Mouse (Mus musculus): Measurements from ENCODE around the gene St6galnac3. TPM values are rescaled to one million over a fixed set of nuclear protein-coding genes. Genes with fewer than 3 reads are reported as not detected.

The St6galnac3 gene
- polyA plus RNA-seq, 1 experiment = not detected

DNA sequence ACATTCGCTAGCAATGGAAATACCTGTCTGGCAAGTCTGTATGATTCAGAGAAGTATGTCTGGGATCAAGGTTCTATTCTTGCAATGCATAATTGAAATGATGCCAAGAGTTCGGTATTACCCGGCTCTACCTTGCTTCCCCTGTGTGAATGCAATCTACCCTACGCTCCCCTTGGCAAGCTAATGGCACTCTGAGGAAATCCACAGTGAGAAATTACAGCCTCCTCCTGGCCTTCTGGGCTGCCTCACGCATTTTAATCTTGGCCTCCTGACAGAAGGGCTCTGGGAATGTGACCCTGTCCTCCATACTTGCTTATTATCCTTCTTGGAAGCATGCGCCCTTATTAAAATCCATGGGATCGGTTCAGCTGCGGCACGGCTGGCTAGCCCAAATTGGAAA is 235.3 kb downstream of the St6galnac3 start:
- no peaks in the 10 kb centered on the region for H3K4me1 ChIP-seq (ENCODE audit: control insufficient read depth, insufficient read depth, low read length)
- no peak overlapping the region for H3K4me3 ChIP-seq (ENCODE audit: insufficient read depth, low read length)
- TF ChIP-seq CTCF (IDR thresholded peaks at IDR 0.05; ENCODE audit: low read depth, low read length) = no peak
- TF ChIP-seq POLR2A (IDR thresholded peaks at IDR 0.05; ENCODE audit: borderline replicate concordance, low read depth, low read length) = no peak
- H3K27ac ChIP-seq (ENCODE audit: insufficient read depth, low read depth, low read length) = no peak overlapping the region

GRCm38 (mm10) chr3:153488931-153489330 is 236.0 kb downstream of the St6galnac3 start:
- H3K27ac ChIP-seq (ENCODE audit: insufficient read depth, low read depth, low read length) = no peak overlapping the region
- TF ChIP-seq CTCF (IDR thresholded peaks at IDR 0.05; ENCODE audit: low read depth, low read length) (no peak), POLR2A (IDR thresholded peaks at IDR 0.05; ENCODE audit: borderline replicate concordance, low read depth, low read length) (no peak)

GRCm38 (mm10) chr3:153485176-153485575 is 239.8 kb downstream of the St6galnac3 start:
- Histone ChIP-seq H3K4me1 (ENCODE audit: control insufficient read depth, insufficient read depth, low read length) (no peaks in the 10 kb centered on the region), H3K4me3 (ENCODE audit: insufficient read depth, low read length) (no peak overlapping the region), H3K27ac (ENCODE audit: insufficient read depth, low read depth, low read length) (no peak overlapping the region)
- TF ChIP-seq POLR2A (IDR thresholded peaks at IDR 0.05; ENCODE audit: borderline replicate concordance, low read depth, low read length) (no peak), CTCF (IDR thresholded peaks at IDR 0.05; ENCODE audit: low read depth, low read length) (no peak)

More at GRCm38 (mm10) chr3:153488931-153489330, 236.0 kb downstream of the St6galnac3 start:
- no peaks in the 10 kb centered on the region for H3K4me1 ChIP-seq (ENCODE audit: control insufficient read depth, insufficient read depth, low read length)
- H3K4me3 ChIP-seq (ENCODE audit: insufficient read depth, low read length) = no peak overlapping the region

DNA sequence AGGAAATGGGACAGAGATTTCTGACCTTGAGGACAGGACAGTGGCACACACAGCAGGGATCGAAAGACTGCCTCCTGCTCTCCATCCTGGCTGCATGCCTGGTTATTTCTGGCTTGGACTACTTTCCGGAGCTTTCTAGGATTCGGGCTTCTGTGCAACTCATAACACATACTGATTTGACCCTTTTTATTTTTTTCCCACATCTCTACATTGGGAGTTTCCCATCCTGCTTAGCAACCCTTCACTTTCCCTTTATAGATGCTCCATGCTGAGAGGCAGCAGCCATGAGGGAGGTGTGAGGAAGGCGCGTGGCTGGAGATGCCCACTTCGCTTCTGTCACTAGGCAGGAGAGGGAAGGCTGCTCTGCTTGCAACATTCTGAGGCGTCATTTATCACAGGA is 240.3 kb downstream of the St6galnac3 start:
- no peaks in the 10 kb centered on the region for H3K4me1 ChIP-seq (ENCODE audit: control insufficient read depth, insufficient read depth, low read length)
- TF ChIP-seq CTCF (IDR thresholded peaks at IDR 0.05; ENCODE audit: low read depth, low read length) (no peak), POLR2A (IDR thresholded peaks at IDR 0.05; ENCODE audit: borderline replicate concordance, low read depth, low read length) (no peak)
- no peak overlapping the region for H3K4me3 ChIP-seq (ENCODE audit: insufficient read depth, low read length)
- H3K27ac ChIP-seq (ENCODE audit: insufficient read depth, low read depth, low read length) = no peak overlapping the region

GRCm38 (mm10) chr3:153483691-153484090 is 241.3 kb downstream of the St6galnac3 start:
- no peaks in the 10 kb centered on the region for H3K4me1 ChIP-seq (ENCODE audit: control insufficient read depth, insufficient read depth, low read length)
- H3K27ac ChIP-seq (ENCODE audit: insufficient read depth, low read depth, low read length) = no peak overlapping the region
- H3K4me3 ChIP-seq (ENCODE audit: insufficient read depth, low read length) = no peak overlapping the region
- TF ChIP-seq POLR2A (IDR thresholded peaks at IDR 0.05; ENCODE audit: borderline replicate concordance, low read depth, low read length) (no peak), CTCF (IDR thresholded peaks at IDR 0.05; ENCODE audit: low read depth, low read length) (no peak)

DNA sequence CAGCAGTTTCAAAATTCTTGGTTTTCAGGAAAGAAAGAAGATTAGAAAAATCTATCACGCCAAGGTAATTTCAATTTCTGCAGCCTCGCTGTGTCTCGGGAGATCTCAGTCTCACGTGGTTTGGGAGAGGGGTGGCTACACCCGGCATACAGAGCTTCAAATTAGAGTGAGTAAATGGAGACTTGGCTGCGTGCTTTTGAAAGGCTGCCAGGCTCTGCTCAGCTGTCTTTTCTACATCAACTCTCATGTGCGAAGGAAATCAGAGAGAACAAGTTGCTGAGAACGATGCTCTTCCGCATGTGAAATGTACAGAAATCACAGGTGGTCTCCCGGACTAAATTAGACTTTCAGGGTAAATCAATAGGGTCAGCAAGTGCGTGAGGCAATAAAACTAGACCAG is 242.9 kb downstream of the St6galnac3 start:
- TF ChIP-seq CTCF (IDR thresholded peaks at IDR 0.05; ENCODE audit: low read depth, low read length) = no peak
- Histone ChIP-seq H3K4me1 (ENCODE audit: control insufficient read depth, insufficient read depth, low read length) (no peaks in the 10 kb centered on the region), H3K27ac (ENCODE audit: insufficient read depth, low read depth, low read length) (no peak overlapping the region), H3K4me3 (ENCODE audit: insufficient read depth, low read length) (no peak overlapping the region)

GRCm38 (mm10) chr3:153481012-153481411 is 244.0 kb downstream of the St6galnac3 start:
- H3K4me1 ChIP-seq (ENCODE audit: control insufficient read depth, insufficient read depth, low read length) = no peaks in the 10 kb centered on the region
- H3K4me3 ChIP-seq (ENCODE audit: insufficient read depth, low read length) = no peak overlapping the region
- TF ChIP-seq CTCF (IDR thresholded peaks at IDR 0.05; ENCODE audit: low read depth, low read length) = no peak
- TF ChIP-seq POLR2A (IDR thresholded peaks at IDR 0.05; ENCODE audit: borderline replicate concordance, low read depth, low read length) = no peak

GRCm38 (mm10) chr3:153480636-153481006 is 244.4 kb downstream of the St6galnac3 start:
- H3K4me3 ChIP-seq (ENCODE audit: insufficient read depth, low read length) = no peak overlapping the region
- no peak overlapping the region for H3K27ac ChIP-seq (ENCODE audit: insufficient read depth, low read depth, low read length)
- no peaks in the 10 kb centered on the region for H3K4me1 ChIP-seq (ENCODE audit: control insufficient read depth, insufficient read depth, low read length)
- TF ChIP-seq POLR2A (IDR thresholded peaks at IDR 0.05; ENCODE audit: borderline replicate concordance, low read depth, low read length) (no peak), CTCF (IDR thresholded peaks at IDR 0.05; ENCODE audit: low read depth, low read length) (no peak)

More at GRCm38 (mm10) chr3:153481012-153481411, 244.0 kb downstream of the St6galnac3 start:
- H3K27ac ChIP-seq (ENCODE audit: insufficient read depth, low read depth, low read length) = no peak overlapping the region

DNA sequence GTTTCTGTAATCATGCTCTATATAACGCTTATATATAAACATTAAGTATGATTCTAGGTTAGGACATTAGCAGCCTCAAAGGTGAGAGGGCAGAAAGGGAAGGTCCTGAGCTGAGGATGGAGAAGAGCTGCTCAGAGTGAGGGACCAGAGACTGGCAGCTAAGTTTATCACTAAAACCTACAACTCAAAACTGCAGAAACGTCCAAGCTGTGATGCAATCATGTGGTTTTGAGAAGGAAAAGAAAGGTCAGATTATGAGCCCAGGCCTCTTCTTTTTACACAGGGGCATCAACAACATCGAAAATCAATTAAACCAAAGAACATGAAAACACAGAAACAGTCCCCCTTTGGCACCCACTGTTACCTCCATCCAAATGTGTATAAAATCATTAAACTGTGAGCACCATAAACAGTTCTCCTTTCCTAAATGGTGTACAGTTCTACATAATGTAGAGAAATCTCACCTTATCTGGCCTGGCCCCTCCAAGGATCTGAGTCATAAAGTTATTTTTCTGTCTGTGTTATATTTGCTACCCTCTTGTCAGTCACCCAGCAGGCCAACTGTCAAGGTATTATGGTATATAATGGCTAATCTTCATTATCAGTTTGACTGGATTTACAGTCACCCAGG is 244.9 kb downstream of the St6galnac3 start:
- no peak for TF ChIP-seq CTCF (IDR thresholded peaks at IDR 0.05; ENCODE audit: low read depth, low read length)
- TF ChIP-seq POLR2A (IDR thresholded peaks at IDR 0.05; ENCODE audit: borderline replicate concordance, low read depth, low read length) = no peak
- Histone ChIP-seq H3K4me1 (ENCODE audit: control insufficient read depth, insufficient read depth, low read length) (no peaks in the 10 kb centered on the region), H3K27ac (ENCODE audit: insufficient read depth, low read depth, low read length) (no peak overlapping the region), H3K4me3 (ENCODE audit: insufficient read depth, low read length) (no peak overlapping the region)

DNA sequence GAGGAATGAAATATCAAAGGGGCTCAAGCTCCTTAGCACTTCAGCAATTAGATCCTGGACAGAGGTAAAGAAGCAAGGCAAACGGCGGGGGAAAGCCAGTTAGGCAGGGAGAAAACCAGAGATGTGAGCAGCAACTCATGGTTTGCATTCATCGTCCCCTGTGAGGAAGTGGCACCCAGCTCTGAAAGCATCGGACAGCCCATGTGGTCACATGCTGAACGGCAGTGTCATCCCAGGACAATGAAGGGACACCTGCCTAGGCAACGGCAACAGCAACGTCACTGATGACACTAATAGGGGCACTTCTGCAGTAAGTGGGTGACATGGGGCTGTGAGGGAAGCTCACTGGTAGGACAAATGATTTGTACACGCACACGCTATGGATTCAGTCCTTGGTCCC is 249.1 kb downstream of the St6galnac3 start:
- Histone ChIP-seq H3K4me1 (ENCODE audit: control insufficient read depth, insufficient read depth, low read length) (no peaks in the 10 kb centered on the region), H3K4me3 (ENCODE audit: insufficient read depth, low read length) (no peak overlapping the region), H3K27ac (ENCODE audit: insufficient read depth, low read depth, low read length) (no peak overlapping the region)
- no peak for TF ChIP-seq CTCF (IDR thresholded peaks at IDR 0.05; ENCODE audit: low read depth, low read length)
- no peak for TF ChIP-seq POLR2A (IDR thresholded peaks at IDR 0.05; ENCODE audit: borderline replicate concordance, low read depth, low read length)
